Mouse (Mus musculus): ENCODE data around the gene Rtp2. TPM values are rescaled to one million over a fixed set of nuclear protein-coding genes. Genes with fewer than 3 reads are reported as not detected.
"Not testable (repeated sequence)": the region's sequence is repeated elsewhere in the genome, so short reads cannot be mapped to it uniquely, and the experiment has no call there.

The Rtp2 gene
- polyA plus RNA-seq, 1 experiment from 2014 or later = 0.52 TPM

GRCm38 (mm10) chr16:23944801-23945200 is 12.6 kb upstream of the Rtp2 start:
- Histone ChIP-seq H3K9ac (no peak overlapping the region), H3K4me2 (replicated peaks) (no peak overlapping the region), H3K36me3 (no peaks in the 10 kb centered on the region), H3K4me1 (no peaks in the 10 kb centered on the region), H3K9me3 (no peaks in the 10 kb centered on the region), H3K27me3 (no peaks in the 10 kb centered on the region), H3K4me3 (no peak overlapping the region), H3K27ac (no peak overlapping the region)
- WGBS = 60% methylated on average over 3 of the region's 3 CpGs
- ATAC-seq (ENCODE audit: insufficient number of reproducible peaks, insufficient read depth, low FRiP score, low TSS enrichment) = no peak

DNA sequence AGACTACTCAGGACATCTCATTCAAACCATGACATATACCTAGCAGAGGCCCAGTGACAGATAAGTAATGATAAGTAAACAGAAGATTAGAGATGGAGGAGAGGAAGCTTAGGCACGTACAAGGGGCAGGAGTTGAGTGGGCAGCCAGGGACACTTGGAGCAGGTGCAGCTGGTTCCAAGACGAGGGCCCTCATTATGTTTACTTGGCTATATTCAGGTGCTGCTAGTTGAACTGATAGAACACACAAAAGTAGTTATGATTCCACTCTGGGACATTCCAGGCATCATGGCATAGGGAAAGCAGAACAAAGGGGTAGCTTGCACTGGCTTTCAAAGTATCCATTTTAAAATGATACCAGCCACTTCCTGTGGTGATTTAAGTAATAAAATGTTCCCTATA is 2.2 kb upstream of the Rtp2 start:
- no peak overlapping the region for H3K4me2 ChIP-seq (replicated peaks)
- H3K27ac ChIP-seq = no peak overlapping the region
- H3K4me3 ChIP-seq = no peak overlapping the region
- no peaks in the 10 kb centered on the region for H3K27me3 ChIP-seq
- WGBS = 70% methylated on average over 2 of the region's 2 CpGs
- H3K9me3 ChIP-seq = no peaks in the 10 kb centered on the region
- ATAC-seq (ENCODE audit: insufficient number of reproducible peaks, insufficient read depth, low FRiP score, low TSS enrichment) = no peak
- no peaks in the 10 kb centered on the region for H3K4me1 ChIP-seq
- H3K9ac ChIP-seq = no peak overlapping the region
- no peaks in the 10 kb centered on the region for H3K36me3 ChIP-seq

DNA sequence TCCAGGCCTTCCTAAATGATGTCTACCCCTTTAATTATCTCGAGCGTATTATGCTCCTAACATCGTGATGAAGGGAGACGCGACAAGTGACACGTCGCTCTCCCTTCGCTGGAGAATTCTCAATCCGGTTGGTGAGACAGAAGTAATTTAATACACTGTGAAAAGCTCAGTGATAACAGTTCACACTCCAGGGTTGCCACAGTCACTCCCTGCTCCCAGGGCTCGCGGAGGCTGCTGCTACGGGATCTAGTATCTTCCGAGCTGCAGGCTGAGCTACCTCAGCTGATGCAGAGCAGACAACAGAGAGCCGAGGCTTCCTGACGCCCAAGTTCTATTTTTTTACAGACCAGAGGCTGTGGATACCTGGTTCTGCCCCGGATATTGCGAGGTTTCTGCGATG is 919 bp downstream of the Rtp2 start:
- H3K36me3 ChIP-seq = no peaks in the 10 kb centered on the region
- H3K4me2 ChIP-seq (replicated peaks) = no peak overlapping the region
- 71% methylated on average over 18 of the region's 18 CpGs for WGBS
- no peak for ATAC-seq (ENCODE audit: insufficient number of reproducible peaks, insufficient read depth, low FRiP score, low TSS enrichment)
- H3K4me1 ChIP-seq = no peaks in the 10 kb centered on the region
- no peak overlapping the region for H3K4me3 ChIP-seq
- no peak overlapping the region for H3K9ac ChIP-seq
- H3K27ac ChIP-seq = no peak overlapping the region
- H3K27me3 ChIP-seq = no peaks in the 10 kb centered on the region
- H3K9me3 ChIP-seq = no peaks in the 10 kb centered on the region

GRCm38 (mm10) chr16:23930426-23931073 is 1.6 kb downstream of the Rtp2 start:
- H3K9me3 ChIP-seq = no peaks in the 10 kb centered on the region
- H3K36me3 ChIP-seq = no peaks in the 10 kb centered on the region
- H3K4me3 ChIP-seq = no peak overlapping the region
- no peaks in the 10 kb centered on the region for H3K4me1 ChIP-seq
- H3K27ac ChIP-seq = no peak overlapping the region
- H3K9ac ChIP-seq = no peak overlapping the region
- no peaks in the 10 kb centered on the region for H3K27me3 ChIP-seq
- ATAC-seq (ENCODE audit: insufficient number of reproducible peaks, insufficient read depth, low FRiP score, low TSS enrichment) = no peak
- H3K4me2 ChIP-seq (replicated peaks) = no peak overlapping the region
- 95% methylated on average over 3 of the region's 3 CpGs for WGBS

- Histone ChIP-seq H3K4me3 (no peak overlapping the region), H3K9ac (no peak overlapping the region), H3K4me2 (replicated peaks) (no peak overlapping the region), H3K4me1 (no peaks in the 10 kb centered on the region), H3K27me3 (no peaks in the 10 kb centered on the region), H3K9me3 (no peaks in the 10 kb centered on the region), H3K27ac (no peak overlapping the region), H3K36me3 (no peaks in the 10 kb centered on the region)
- WGBS = 92% methylated on average over 33 of the region's 33 CpGs
- no peak for ATAC-seq (ENCODE audit: insufficient number of reproducible peaks, insufficient read depth, low FRiP score, low TSS enrichment)
Measured at GRCm38 (mm10) chr16:23927301-23928114, 4.7 kb downstream of the Rtp2 start.

- no peaks in the 10 kb centered on the region for H3K36me3 ChIP-seq
- no peaks in the 10 kb centered on the region for H3K4me1 ChIP-seq
- no peaks in the 10 kb centered on the region for H3K9me3 ChIP-seq
- ATAC-seq (ENCODE audit: insufficient number of reproducible peaks, insufficient read depth, low FRiP score, low TSS enrichment) = no peak
- H3K4me3 ChIP-seq = no peak overlapping the region
- H3K9ac ChIP-seq = no peak overlapping the region
- H3K27ac ChIP-seq = no peak overlapping the region
- H3K4me2 ChIP-seq (replicated peaks) = no peak overlapping the region
- no peaks in the 10 kb centered on the region for H3K27me3 ChIP-seq
- 80% methylated on average over 1 of the region's 1 CpGs for WGBS
Measured at GRCm38 (mm10) chr16:23922906-23923305, 9.3 kb downstream of the Rtp2 start.

DNA sequence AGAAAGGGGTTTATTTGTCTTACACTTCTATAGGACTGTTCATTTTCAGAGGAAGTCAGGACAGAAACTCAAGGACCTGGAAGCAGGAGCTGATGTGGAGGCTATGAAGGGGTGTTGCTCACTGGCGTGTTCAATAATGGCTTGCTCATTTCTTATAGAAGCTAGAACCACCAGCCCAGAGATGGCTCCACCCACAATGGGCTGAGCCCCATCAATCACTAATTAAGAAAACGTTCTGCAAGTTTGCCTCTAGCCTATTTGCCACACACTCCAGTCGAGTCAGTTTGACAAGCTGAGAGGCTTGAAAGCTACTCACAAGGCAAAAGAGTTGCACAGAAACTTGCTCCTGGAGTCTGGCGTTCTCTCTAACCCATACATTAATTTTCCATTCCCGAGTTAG is 10.5 kb downstream of the Rtp2 start:
- WGBS = 68% methylated on average over 5 of the region's 5 CpGs
- H3K4me2 ChIP-seq (replicated peaks) = no peak overlapping the region
- ATAC-seq (ENCODE audit: insufficient number of reproducible peaks, insufficient read depth, low FRiP score, low TSS enrichment) = no peak

GRCm38 (mm10) chr16:23919418-23919817 is 12.8 kb downstream of the Rtp2 start:
- Histone ChIP-seq H3K27ac (no peak overlapping the region), H3K36me3 (no peaks in the 10 kb centered on the region), H3K27me3 (no peaks in the 10 kb centered on the region), H3K4me1 (no peaks in the 10 kb centered on the region), H3K4me2 (replicated peaks) (no peak overlapping the region), H3K9me3 (no peaks in the 10 kb centered on the region), H3K4me3 (no peak overlapping the region), H3K9ac (no peak overlapping the region)
- no peak for ATAC-seq (ENCODE audit: insufficient number of reproducible peaks, insufficient read depth, low FRiP score, low TSS enrichment)
- WGBS = 77% methylated on average over 2 of the region's 2 CpGs

More for the DNA sequence above, 10.5 kb downstream of the Rtp2 start:
- Histone ChIP-seq H3K4me1 (no peaks in the 10 kb centered on the region), H3K4me3 (no peak overlapping the region), H3K36me3 (no peaks in the 10 kb centered on the region), H3K9ac (no peak overlapping the region), H3K27ac (no peak overlapping the region), H3K27me3 (no peaks in the 10 kb centered on the region), H3K9me3 (no peaks in the 10 kb centered on the region)

- H3K9ac ChIP-seq = no peak overlapping the region
- no peaks in the 10 kb centered on the region for H3K27me3 ChIP-seq
- H3K4me2 ChIP-seq (replicated peaks) = no peak overlapping the region
- ATAC-seq (ENCODE audit: insufficient number of reproducible peaks, insufficient read depth, low FRiP score, low TSS enrichment) = no peak
- no peaks in the 10 kb centered on the region for H3K4me1 ChIP-seq
- no peaks in the 10 kb centered on the region for H3K36me3 ChIP-seq
- no peak overlapping the region for H3K4me3 ChIP-seq
- no peak overlapping the region for H3K27ac ChIP-seq
- no peaks in the 10 kb centered on the region for H3K9me3 ChIP-seq
- WGBS = 63% methylated on average over 3 of the region's 3 CpGs
Measured at GRCm38 (mm10) chr16:23913401-23913800, 18.8 kb downstream of the Rtp2 start.

DNA sequence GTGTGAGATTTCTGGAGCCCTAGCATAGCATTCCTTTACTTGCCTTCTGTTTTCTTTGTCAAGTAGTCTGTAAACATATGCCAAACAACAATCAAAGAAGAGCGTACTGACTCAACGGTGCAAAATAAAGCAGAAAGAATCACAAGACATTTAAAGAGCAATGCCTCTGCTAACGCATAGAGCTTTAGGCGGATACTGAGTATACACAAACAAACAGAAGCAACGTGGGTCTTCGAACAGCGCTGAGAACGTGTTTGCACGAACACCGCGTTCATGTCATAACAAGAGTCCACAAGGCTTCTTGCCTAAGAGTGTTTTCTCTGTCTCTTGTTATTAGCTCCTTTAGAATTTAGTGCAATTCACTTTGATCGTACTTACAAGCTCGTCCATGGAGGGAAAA is 19.5 kb downstream of the Rtp2 start:
- no peak overlapping the region for H3K27ac ChIP-seq
- no peaks in the 10 kb centered on the region for H3K4me1 ChIP-seq
- no peaks in the 10 kb centered on the region for H3K9me3 ChIP-seq
- H3K4me2 ChIP-seq (replicated peaks) = no peak overlapping the region
- no peak overlapping the region for H3K9ac ChIP-seq
- WGBS = 83% methylated on average over 13 of the region's 13 CpGs
- no peak for ATAC-seq (ENCODE audit: insufficient number of reproducible peaks, insufficient read depth, low FRiP score, low TSS enrichment)
- no peaks in the 10 kb centered on the region for H3K36me3 ChIP-seq
- H3K27me3 ChIP-seq = no peaks in the 10 kb centered on the region
- no peak overlapping the region for H3K4me3 ChIP-seq

DNA sequence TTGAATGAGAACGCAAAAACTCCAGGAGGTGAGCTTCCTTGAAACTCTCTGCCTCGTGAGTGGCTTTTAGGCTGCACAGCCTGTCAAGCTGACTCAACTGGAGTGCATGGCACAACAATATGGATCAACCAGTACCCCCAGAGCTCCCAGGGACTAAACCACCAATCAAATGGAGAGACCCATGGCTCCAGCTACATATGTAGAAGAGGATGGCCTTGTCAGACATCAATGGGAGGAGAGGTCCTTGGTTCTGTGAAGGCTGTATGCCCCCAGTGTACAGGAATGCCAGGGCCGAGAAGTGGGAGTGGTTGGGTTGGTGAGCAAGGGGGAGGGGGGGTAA is 23.2 kb downstream of the Rtp2 start:
- not testable (repeated sequence) for H3K9ac ChIP-seq; H3K27ac ChIP-seq; H3K4me2 ChIP-seq (replicated peaks); H3K9me3 ChIP-seq; H3K27me3 ChIP-seq; H3K4me3 ChIP-seq; H3K36me3 ChIP-seq; H3K4me1 ChIP-seq; ATAC-seq (ENCODE audit: insufficient number of reproducible peaks, insufficient read depth, low FRiP score, low TSS enrichment)
- 81% methylated on average over 3 of the region's 3 CpGs for WGBS
